ENCODE assay signal across 7 mouse cellular contexts in the genomic region with DNA sequence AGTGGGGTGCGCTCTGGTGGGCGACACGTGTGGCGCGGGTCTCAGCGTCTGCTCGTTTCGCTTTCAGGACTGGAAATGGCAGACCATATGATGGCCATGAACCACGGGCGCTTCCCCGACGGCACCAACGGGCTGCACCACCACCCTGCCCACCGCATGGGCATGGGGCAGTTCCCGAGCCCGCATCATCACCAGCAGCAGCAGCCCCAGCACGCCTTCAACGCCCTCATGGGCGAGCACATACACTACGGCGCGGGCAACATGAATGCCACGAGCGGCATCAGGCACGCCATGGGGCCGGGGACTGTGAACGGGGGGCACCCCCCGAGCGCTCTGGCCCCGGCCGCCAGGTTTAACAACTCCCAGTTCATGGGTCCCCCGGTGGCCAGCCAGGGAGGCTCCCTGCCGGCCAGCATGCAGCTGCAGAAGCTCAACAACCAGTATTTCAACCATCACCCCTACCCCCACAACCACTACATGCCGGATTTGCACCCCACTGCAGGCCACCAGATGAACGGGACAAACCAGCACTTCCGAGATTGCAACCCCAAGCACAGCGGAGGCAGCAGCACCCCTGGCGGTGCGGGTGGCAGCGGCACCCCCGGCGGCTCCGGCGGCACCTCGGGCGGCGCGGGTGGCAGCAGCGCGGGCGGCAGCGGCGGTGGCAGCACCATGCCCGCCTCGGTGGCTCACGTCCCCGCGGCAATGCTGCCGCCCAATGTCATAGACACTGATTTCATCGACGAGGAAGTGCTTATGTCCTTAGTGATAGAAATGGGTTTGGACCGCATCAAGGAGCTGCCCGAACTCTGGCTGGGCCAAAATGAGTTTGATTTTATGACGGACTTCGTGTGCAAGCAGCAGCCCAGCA. TPM values are rescaled to one million over a fixed set of nuclear protein-coding genes. Genes with fewer than 3 reads are reported as not detected.
DNase-seq lines count a peak whose midpoint lies in the region; ATAC-seq and TF ChIP-seq lines count a peak whose summit lies in the region.

No protein-coding gene starts in this region.

- TF ChIP-seq CTCF in heart, adult 2 months (IDR thresholded peaks at IDR 0.05), result peak; percentile 67

- under 1% methylated on average over 65 of the region's 65 CpGs for WGBS in heart, adult 2 months
- WGBS in limb, embryonic 15.5 days, result under 1% methylated on average over 65 of the region's 65 CpGs
- WGBS in midbrain, embryonic 16.5 days, result under 1% methylated on average over 57 of the region's 65 CpGs

- no peaks in the 10 kb centered on the region for H3K9me3 ChIP-seq in limb, embryonic 15.5 days
- H3K9me3 ChIP-seq in midbrain, embryonic 16.5 days (replicated peaks; ENCODE audit: control insufficient read depth, low read length, poor library complexity, severe bottlenecking), result no peaks in the 10 kb centered on the region

- no peaks in the 10 kb centered on the region for H3K27me3 ChIP-seq in heart, adult 2 months (ENCODE audit: control insufficient read depth, insufficient read depth, low read length)
- no peaks in the 10 kb centered on the region for H3K27me3 ChIP-seq in limb, embryonic 15.5 days
- no peaks in the 10 kb centered on the region for H3K27me3 ChIP-seq in midbrain, embryonic 16.5 days (ENCODE audit: control insufficient read depth, insufficient read depth, low read depth, low read length)

- ATAC-seq in limb, embryonic 15.5 days (ENCODE audit: insufficient number of reproducible peaks, low FRiP score, low TSS enrichment, low read depth), result no peak
- peak; percentile 22 for ATAC-seq in midbrain, embryonic 16.5 days

- peak; percentile 84 for DNase-seq in adrenal gland, adult 2 months
- peak; percentile 69 for DNase-seq in embryo, embryonic 9.5 days (ENCODE audit: extremely low spot score)
- peak; percentile 82 to 85 for DNase-seq in heart, adult 2 months
- peak; percentile 54 to 56 for DNase-seq in kidney, adult 8-10 months
- peak; percentile 71 to 86 for DNase-seq in spleen, postnatal 10 days (ENCODE audit: low spot score in 2 of 2)

- TF ChIP-seq EP300 in heart, adult 2 months (IDR thresholded peaks at IDR 0.05; ENCODE audit: insufficient read depth, low read depth, low read length), result 0 out of 2 replicates have a peak, but pooled peaks have one; percentile 25

- peak overlapping the region; percentile 98 for H3K9ac ChIP-seq in heart, adult 2 months (ENCODE audit: low read depth, low read length)
- peak overlapping the region; percentile 91 for H3K9ac ChIP-seq in limb, embryonic 15.5 days
- H3K9ac ChIP-seq in midbrain, embryonic 16.5 days (ENCODE audit: low read depth, low read length), result peak overlapping the region; percentile 97

- H3K4me1 ChIP-seq in heart, adult 2 months (ENCODE audit: control insufficient read depth, insufficient read depth, low read length), result peaks cover 4% of the 10 kb centered on the region
- H3K4me1 ChIP-seq in limb, embryonic 15.5 days, result peaks cover 32% of the 10 kb centered on the region
- H3K4me1 ChIP-seq in midbrain, embryonic 16.5 days (ENCODE audit: control insufficient read depth, insufficient read depth, low read length), result peaks cover 34% of the 10 kb centered on the region

- peak overlapping the region; percentile 84 for H3K4me2 ChIP-seq in limb, embryonic 15.5 days
- H3K4me2 ChIP-seq in midbrain, embryonic 16.5 days (ENCODE audit: low read length), result peak overlapping the region; percentile 75

- TF ChIP-seq POLR2A in heart, adult 2 months (IDR thresholded peaks at IDR 0.05; ENCODE audit: insufficient read depth, low read depth, low read length), result no peak

- peak overlapping the region; percentile 98 for H3K27ac ChIP-seq in heart, adult 2 months
- peak overlapping the region; percentile 100 for H3K27ac ChIP-seq in limb, embryonic 15.5 days
- H3K27ac ChIP-seq in midbrain, embryonic 16.5 days (ENCODE audit: low read length), result peak overlapping the region; percentile 100

- H3K36me3 ChIP-seq in heart, adult 2 months (ENCODE audit: control insufficient read depth, insufficient read depth, low read length), result peaks cover 3% of the 10 kb centered on the region; the same call in 1 of the 2 replicates
- no peaks in the 10 kb centered on the region for H3K36me3 ChIP-seq in limb, embryonic 15.5 days
- no peaks in the 10 kb centered on the region for H3K36me3 ChIP-seq in midbrain, embryonic 16.5 days (ENCODE audit: control insufficient read depth, insufficient read depth, low read length)

- H3K79me2 ChIP-seq in heart, adult 2 months (replicated peaks; ENCODE audit: control insufficient read depth, insufficient read depth, low read length), result no peaks in the 10 kb centered on the region; the same call in 1 of the 2 replicates

- intact Hi-C loops in heart, adult 2 months (cut with DNase I), result loop anchor here (5.0 to 10.0 kb wide), 8 partner anchors 179 to 1379 kb away; no protein-coding TSS in a partner anchor

- H3K4me3 ChIP-seq in heart, adult 2 months, result peak overlapping the region; percentile 98
- H3K4me3 ChIP-seq in limb, embryonic 15.5 days, result peak overlapping the region; percentile 86
- peak overlapping the region; percentile 98 for H3K4me3 ChIP-seq in midbrain, embryonic 16.5 days (ENCODE audit: low read depth, low read length)

RNA-seq across cellular contexts. Expression of a gene that starts 1.1 kb away (rescaled TPM):
- 10 to 100 TPM; 57.4 to 72.4 TPM for total RNA-seq in adrenal gland, adult 2 months (2021)
- 108 and 109 TPM in 2 replicates for polyA plus RNA-seq in adrenal gland, adult 2 months (2012; rRNA removed)
- 10 to 100 TPM; 38.7 to 54.0 TPM for total RNA-seq in heart, adult 2 months (2021)
- 22.2 and 23.8 TPM in 2 replicates for polyA plus RNA-seq in heart, adult 2 months (2012; rRNA removed)
- 37.5 and 38.2 TPM in 2 replicates for polyA plus RNA-seq in limb, embryonic 15.5 days (2015; fragmentation: Nextera tagmentation; extraction: Ambion mirVana)
- 52.8 and 59.7 TPM in 2 replicates for polyA plus RNA-seq in midbrain, embryonic 16.5 days (2015; fragmentation: Nextera tagmentation; extraction: Ambion mirVana)
